Mouse (Mus musculus): ENCODE measurements around the gene Slc28a2.

DNA sequence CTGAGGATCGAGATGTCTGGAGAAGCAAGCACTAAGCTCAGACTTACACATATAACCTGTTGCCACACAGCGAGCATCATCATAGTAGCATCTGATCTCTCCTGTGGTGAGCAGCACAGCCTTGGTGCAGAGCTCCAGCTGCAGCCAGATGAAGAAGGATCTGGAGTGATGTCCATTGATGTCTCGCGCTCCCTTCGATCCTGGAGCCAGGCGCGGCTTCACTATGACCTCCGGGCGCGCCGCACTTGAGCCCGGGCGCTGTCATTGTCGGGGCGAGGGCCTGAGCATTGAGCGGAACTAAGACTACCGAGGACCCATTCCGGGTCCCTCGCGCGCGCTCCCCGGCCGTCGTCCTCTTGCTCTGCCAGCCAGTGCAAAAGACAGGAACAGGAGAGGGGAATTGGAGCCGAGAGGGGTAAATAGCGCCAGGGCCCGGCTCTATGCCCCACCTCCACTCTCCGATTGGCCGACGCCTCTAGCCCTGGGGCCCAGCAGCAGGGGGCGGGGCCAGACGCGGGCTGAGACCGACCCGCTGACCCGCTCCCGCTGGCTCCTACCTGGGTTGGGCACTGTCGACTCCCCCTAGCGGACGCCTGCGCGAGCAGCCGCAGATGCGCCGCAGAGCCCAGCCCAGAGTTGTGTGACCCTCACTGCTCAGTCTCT is 41.2 kb downstream of the Slc28a2 start:
- TF ChIP-seq CTCF (conservative IDR thresholded peaks at IDR 0.05; ENCODE audit: low read length) (no peak), NANOG (IDR thresholded peaks at IDR 0.05; ENCODE audit: borderline replicate concordance, low read length) (no peak), POU5F1 (IDR thresholded peaks at IDR 0.05; ENCODE audit: borderline replicate concordance, low read length) (no peak)

Measured in E14TG2a.4 (cell line).